Mouse (Mus musculus) limb, embryonic 13.5 days (tissue): ENCODE measurements around the gene Adamts17. TPM values are rescaled to one million over a fixed set of nuclear protein-coding genes. Genes with fewer than 3 reads are reported as not detected.
A peak's percentile ranks its signal among the peaks of the same experiment; 100 is the strongest.

Experiments
- ATAC-seq: fragments of 200-750 bp; cut with Nextera tagmentation; 2 replicates; pipeline ENCODE4 v1.8.0; 2017; ENCODE audit warnings: low read depth, moderate number of reproducible peaks, moderate TSS enrichment; ENCODE audit not compliant: low FRiP score
- H3K27ac ChIP-seq: fragments of 300-500 bp; sonication (generic); 2 replicates; pipeline ENCODE4 v1.5.1; 2015; ENCODE audit warnings: inconsistent platforms, mild to moderate bottlenecking, moderate library complexity
- H3K27me3 ChIP-seq: fragments of 300-500 bp; sonication (generic); 2 replicates; pipeline ENCODE4 v1.6.1; 2015; ENCODE audit warnings: mild to moderate bottlenecking, inconsistent platforms
- H3K36me3 ChIP-seq: fragments of 300-500 bp; sonication (generic); 2 replicates; pipeline ENCODE4 v1.6.1; 2015; ENCODE audit warnings: inconsistent platforms, mild to moderate bottlenecking, moderate library complexity
- H3K4me1 ChIP-seq: fragments of 300-500 bp; sonication (generic); 2 replicates; pipeline ENCODE4 v1.6.1; 2015; ENCODE audit warnings: inconsistent platforms
- H3K4me2 ChIP-seq: fragments of 300-500 bp; sonication (generic); replicated peaks from 2 replicates; pipeline ENCODE4 v1.6.1; 2015; ENCODE audit warnings: inconsistent platforms, mild to moderate bottlenecking, moderate library complexity
- H3K4me3 ChIP-seq: fragments of 300-500 bp; sonication (generic); 2 replicates; pipeline ENCODE4 v1.5.1; 2015; ENCODE audit warnings: moderate library complexity, mild to moderate bottlenecking, inconsistent platforms
- H3K9ac ChIP-seq: fragments of 300-500 bp; sonication (generic); 2 replicates; pipeline ENCODE4 v1.6.1; 2015; ENCODE audit warnings: mild to moderate bottlenecking, inconsistent platforms
- H3K9me3 ChIP-seq: fragments of 300-500 bp; sonication (generic); 2 replicates; pipeline ENCODE4 v1.6.1; 2016; ENCODE audit warnings: inconsistent platforms
- WGBS: fragments of 180-500 bp; shearing (Covaris S2); methylation state at CpG from one replicate; pipeline ENCODE4 v1.1.7; 2015; 5-methylcytosine and 5-hydroxymethylcytosine counted together
- polyA plus RNA-seq: library from polyadenylated mRNA; unstranded; fragments of >200 nt; fragmentation: Nextera tagmentation; extraction: Ambion mirVana; gene quantifications from 2 replicates; pipeline ENCODE4 v1.2.1, GENCODE M21; 2015

Gene Adamts17
- polyA plus RNA-seq, 1 experiment from 2014 or later = 15.3 TPM

DNA sequence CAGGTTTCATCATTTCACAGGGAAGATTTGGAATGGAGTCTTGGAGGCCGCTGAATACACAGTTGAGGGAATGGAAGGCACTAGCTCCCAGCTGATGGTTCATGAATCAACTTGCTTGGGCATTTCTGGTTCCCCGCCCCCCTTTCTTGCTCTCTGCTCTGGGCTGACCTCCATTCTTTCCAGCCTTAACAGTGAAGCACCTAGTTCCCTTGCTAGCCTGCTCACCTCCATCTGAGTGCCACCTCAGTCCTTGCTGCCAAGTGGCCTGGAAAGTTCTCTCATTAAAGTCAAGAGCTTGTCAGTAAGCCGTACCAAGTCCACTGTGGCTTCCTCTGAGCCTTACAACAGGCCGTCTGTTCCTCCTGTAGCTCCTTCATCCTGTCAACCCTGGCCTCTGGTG lies 52.6 kb downstream of the Adamts17 start:
- Histone ChIP-seq H3K4me1 (peaks cover 3% of the 10 kb centered on the region; the same call in 1 of the 2 replicates), H3K36me3 (peaks cover 31% of the 10 kb centered on the region; the same call in 1 of the 2 replicates), H3K27ac (no peak overlapping the region; the same call in 1 of the 2 replicates), H3K4me3 (no peak overlapping the region), H3K9me3 (no peaks in the 10 kb centered on the region), H3K4me2 (no peak overlapping the region), H3K9ac (no peak overlapping the region), H3K27me3 (no peaks in the 10 kb centered on the region)
- WGBS = 84% methylated on average over 4 of the region's 4 CpGs
- ATAC-seq = no peak

DNA sequence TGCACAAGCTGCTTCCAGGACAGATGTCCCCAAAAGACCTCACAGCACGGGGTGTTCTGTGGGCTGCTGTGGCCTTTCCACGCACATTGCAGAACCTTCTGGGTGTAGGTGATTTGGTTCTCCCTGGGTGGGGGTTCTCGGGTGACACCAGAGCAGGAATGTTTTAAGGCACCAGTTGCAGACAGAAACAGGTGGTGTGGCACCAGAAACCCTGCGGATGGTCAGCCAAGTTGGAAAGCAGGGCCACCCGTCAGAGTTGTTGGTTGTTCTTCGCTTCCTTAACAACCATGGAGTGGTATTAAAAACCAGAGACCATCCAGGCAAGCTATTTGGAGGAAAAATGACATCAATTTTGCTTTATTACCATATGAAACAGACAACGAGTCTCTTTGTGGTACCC lies 62.8 kb downstream of the Adamts17 start:
- H3K36me3 ChIP-seq = peaks cover 7% of the 10 kb centered on the region; the same call in 1 of the 2 replicates
- no peaks in the 10 kb centered on the region for H3K9me3 ChIP-seq
- no peak overlapping the region for H3K9ac ChIP-seq
- H3K27me3 ChIP-seq = no peaks in the 10 kb centered on the region
- H3K27ac ChIP-seq = peak overlapping the region; percentile 33; the same call in 1 of the 2 replicates
- H3K4me2 ChIP-seq = no peak overlapping the region
- no peak overlapping the region for H3K4me3 ChIP-seq
- ATAC-seq = no peak
- 70% methylated on average over 7 of the region's 7 CpGs for WGBS
- H3K4me1 ChIP-seq = peaks cover 15% of the 10 kb centered on the region

DNA sequence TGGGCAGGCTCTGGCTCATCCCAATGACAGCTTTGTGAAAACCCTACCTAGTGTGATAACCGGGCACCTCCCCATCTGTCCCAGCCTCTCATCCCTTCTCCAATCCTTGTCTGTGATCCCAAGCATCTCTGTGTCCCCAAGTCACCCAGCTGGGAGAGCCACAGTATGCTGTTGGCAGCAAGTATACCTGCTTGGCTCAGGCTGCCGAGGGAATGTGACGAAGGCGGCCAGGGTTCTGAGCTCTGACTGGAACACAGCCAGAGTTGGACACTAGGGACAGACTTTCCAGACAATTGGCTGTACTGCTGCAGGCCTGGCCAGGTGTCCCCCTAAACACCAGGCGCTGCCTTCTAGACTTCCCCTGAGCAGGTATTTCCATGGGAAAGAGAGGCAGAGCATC lies 63.5 kb downstream of the Adamts17 start:
- Histone ChIP-seq H3K36me3 (peaks cover 6% of the 10 kb centered on the region; the same call in 1 of the 2 replicates), H3K9ac (no peak overlapping the region), H3K4me2 (no peak overlapping the region), H3K9me3 (no peaks in the 10 kb centered on the region), H3K4me1 (peaks cover 15% of the 10 kb centered on the region), H3K27me3 (no peaks in the 10 kb centered on the region), H3K4me3 (no peak overlapping the region), H3K27ac (no peak overlapping the region)
- WGBS = 76% methylated on average over 5 of the region's 5 CpGs
- ATAC-seq = no peak

DNA sequence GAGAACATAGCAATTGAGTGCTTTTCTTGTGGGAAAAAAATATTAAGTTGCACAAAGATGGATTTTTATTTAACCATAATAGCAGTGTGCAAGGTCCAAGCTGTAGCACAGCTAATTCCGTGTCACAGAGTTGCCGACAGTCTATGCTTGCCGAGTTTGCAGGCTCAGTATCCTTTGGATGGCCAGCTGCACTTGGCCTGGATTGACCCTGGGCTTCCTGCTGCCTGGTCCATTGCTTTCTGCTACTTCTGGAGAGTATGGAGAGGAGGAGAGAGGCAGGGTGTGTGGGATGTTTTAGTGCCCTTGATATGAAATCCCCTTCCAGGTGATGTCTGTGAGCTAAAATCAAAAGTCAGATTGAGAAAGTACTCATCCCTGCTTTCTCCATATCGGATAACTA lies 66.4 kb downstream of the Adamts17 start:
- Histone ChIP-seq H3K4me1 (peaks cover 15% of the 10 kb centered on the region), H3K27ac (no peak overlapping the region), H3K9me3 (no peaks in the 10 kb centered on the region), H3K36me3 (peaks cover 25% of the 10 kb centered on the region), H3K27me3 (no peaks in the 10 kb centered on the region), H3K9ac (no peak overlapping the region), H3K4me2 (no peak overlapping the region), H3K4me3 (no peak overlapping the region)
- ATAC-seq = no peak
- 87% methylated on average over 4 of the region's 4 CpGs for WGBS

DNA sequence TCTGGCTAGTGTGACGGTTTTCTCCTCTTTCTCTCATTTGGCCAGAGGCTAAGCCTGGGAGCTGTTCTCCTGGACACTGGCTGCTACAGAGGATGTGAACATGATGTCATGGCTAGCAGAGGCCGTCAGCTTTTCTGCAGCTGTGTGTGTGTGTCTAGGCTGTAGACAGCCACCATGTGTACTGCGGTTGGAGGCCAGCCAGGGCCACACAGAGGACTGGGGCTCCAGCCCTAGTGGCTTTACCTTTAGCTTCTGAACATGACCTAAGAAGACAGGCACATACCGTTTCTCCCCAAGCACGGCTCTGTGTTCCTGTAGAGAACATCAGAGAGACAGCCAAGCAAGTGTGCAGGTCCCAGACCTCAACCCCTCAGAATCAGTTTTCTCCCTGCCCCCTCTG lies 73.3 kb downstream of the Adamts17 start:
- Histone ChIP-seq H3K4me3 (no peak overlapping the region), H3K9ac (no peak overlapping the region), H3K4me1 (peaks cover 13% of the 10 kb centered on the region), H3K4me2 (no peak overlapping the region), H3K27ac (peak overlapping the region; percentile 63; the same call in 1 of the 2 replicates), H3K36me3 (peaks cover 42% of the 10 kb centered on the region), H3K9me3 (no peaks in the 10 kb centered on the region), H3K27me3 (no peaks in the 10 kb centered on the region)
- ATAC-seq = peak; percentile 88
- 36% methylated on average over 5 of the region's 5 CpGs for WGBS

DNA sequence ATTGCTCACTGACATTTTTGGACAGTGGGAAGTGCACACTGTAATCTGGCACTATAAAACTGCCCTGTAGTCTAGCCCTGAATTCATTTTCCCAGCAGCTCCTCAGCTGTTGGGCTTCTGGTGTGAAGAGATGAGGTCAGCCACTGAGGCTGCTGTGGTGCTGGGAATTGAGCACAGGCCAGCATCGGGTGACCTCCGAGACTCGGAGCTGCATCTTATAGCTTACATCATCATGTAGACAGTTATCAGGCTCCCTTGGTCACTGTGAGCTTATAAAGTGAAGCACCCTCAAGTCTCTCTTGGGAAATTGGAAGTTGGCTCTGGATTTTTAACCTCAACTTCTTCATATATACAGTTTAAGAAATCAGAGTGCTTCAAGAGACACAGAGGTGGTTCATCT lies 84.1 kb downstream of the Adamts17 start:
- Histone ChIP-seq H3K4me1 (no peaks in the 10 kb centered on the region), H3K9me3 (no peaks in the 10 kb centered on the region), H3K4me2 (no peak overlapping the region), H3K4me3 (no peak overlapping the region), H3K36me3 (peaks cover 33% of the 10 kb centered on the region), H3K27me3 (no peaks in the 10 kb centered on the region), H3K27ac (no peak overlapping the region), H3K9ac (no peak overlapping the region)
- WGBS = 92% methylated on average over 3 of the region's 3 CpGs
- no peak for ATAC-seq

DNA sequence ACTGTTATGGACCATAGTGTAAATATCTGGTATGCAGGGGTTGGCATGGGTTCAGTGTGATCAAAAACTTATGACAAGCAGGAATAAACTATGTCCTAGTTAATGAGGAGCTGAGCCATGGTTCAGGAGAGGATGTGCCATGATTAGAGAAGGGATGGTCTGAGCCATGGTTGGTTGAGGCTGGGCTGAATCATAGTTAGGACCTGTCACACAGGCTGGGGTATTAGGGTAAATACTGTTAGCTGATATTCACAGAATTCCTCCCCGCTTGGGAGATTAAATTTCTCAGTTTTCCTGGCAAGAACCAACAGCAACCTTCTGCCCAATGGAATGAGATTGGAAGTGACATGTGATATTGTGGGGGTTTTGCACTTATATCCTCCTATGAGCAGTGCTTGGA lies 84.6 kb downstream of the Adamts17 start:
- Histone ChIP-seq H3K36me3 (peaks cover 33% of the 10 kb centered on the region), H3K4me3 (no peak overlapping the region), H3K4me2 (no peak overlapping the region), H3K9ac (no peak overlapping the region), H3K27me3 (no peaks in the 10 kb centered on the region), H3K9me3 (no peaks in the 10 kb centered on the region), H3K27ac (no peak overlapping the region), H3K4me1 (0 out of 2 replicates have a peak, but pooled peaks cover 3% of the 10 kb centered on the region)
- ATAC-seq = no peak
- 88% methylated on average over 1 of the region's 1 CpGs for whole genome bisulfite sequencing

DNA sequence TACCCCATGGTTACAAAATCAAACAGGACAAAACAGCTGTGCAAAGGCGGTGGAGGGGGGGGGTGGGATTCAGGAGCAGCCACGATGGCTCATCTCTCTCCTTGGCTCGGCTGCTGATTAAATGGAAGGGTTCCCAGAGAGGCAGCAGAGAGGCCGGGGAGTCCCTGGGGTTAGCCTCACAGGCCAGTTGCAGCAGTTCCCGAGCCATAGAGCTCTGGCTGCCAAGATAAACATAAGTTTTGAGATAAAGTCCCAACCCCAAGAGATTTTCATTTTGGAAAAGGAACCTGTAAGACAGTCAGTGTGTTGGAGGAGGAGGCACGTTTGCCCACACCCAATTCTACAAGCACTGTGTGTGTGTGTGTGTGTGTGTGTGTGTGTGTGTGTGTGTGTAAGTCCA lies 89.7 kb downstream of the Adamts17 start:
- ATAC-seq = 0 out of 2 replicates have a peak, but pooled peaks have one; percentile 10
- Histone ChIP-seq H3K27ac (no peak overlapping the region), H3K4me2 (no peak overlapping the region), H3K9me3 (no peaks in the 10 kb centered on the region), H3K9ac (no peak overlapping the region), H3K36me3 (peaks cover 7% of the 10 kb centered on the region; the same call in 1 of the 2 replicates), H3K4me3 (no peak overlapping the region), H3K27me3 (no peaks in the 10 kb centered on the region), H3K4me1 (peaks cover 21% of the 10 kb centered on the region)
- 51% methylated on average over 6 of the region's 6 CpGs for WGBS

DNA sequence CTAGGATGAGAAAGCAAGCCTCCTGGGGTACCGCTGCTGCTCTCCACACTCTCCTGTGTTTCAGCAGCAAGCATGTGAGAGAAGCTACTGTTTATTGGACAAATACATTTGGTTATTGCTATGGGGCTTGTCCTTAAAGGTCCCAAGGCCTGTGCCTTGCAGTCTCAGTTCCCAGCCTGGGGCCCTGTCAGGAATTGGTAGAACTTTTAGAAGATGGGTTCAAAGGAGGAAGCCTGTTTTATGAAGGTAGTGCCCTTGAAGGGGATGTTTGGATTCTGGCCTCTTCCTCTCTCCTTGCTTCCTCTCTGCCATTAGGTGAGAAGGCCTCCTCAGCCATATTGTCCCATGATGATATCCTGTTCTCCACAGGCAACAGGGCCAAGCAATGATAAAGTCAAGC lies 91.8 kb downstream of the Adamts17 start:
- no peak for ATAC-seq
- H3K9me3 ChIP-seq = no peaks in the 10 kb centered on the region
- H3K27ac ChIP-seq = no peak overlapping the region
- no peak overlapping the region for H3K9ac ChIP-seq
- H3K4me3 ChIP-seq = no peak overlapping the region
- H3K36me3 ChIP-seq = no peaks in the 10 kb centered on the region
- no peaks in the 10 kb centered on the region for H3K27me3 ChIP-seq
- H3K4me1 ChIP-seq = peaks cover 41% of the 10 kb centered on the region
- no peak overlapping the region for H3K4me2 ChIP-seq
- 97% methylated on average over 1 of the region's 1 CpGs for WGBS

DNA sequence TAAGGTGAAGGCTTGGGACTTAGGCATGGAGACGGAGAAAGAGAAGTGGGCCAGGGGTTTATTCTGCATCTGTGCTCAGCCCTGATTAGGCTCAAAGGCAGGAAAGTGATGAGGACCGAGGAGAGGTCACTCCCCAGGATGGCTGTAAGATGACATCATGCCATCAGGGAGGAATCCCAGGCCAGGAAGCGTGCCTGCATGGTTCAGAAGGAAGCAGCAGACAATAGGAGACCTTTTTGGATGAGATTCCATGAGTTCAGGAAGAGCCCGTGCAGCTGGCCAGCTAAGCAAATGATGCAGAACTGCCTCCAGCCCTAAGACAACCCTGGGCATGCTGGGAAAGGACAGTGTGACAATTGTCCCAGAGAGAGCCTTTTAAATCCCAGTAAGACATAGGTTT lies 93.7 kb downstream of the Adamts17 start:
- Histone ChIP-seq H3K4me2 (no peak overlapping the region), H3K4me3 (no peak overlapping the region), H3K27ac (no peak overlapping the region), H3K36me3 (no peaks in the 10 kb centered on the region), H3K27me3 (no peaks in the 10 kb centered on the region), H3K9me3 (no peaks in the 10 kb centered on the region), H3K9ac (no peak overlapping the region), H3K4me1 (peaks cover 50% of the 10 kb centered on the region)
- WGBS = 65% methylated on average over 4 of the region's 4 CpGs
- ATAC-seq = 0 out of 2 replicates have a peak, but pooled peaks have one; percentile 1

DNA sequence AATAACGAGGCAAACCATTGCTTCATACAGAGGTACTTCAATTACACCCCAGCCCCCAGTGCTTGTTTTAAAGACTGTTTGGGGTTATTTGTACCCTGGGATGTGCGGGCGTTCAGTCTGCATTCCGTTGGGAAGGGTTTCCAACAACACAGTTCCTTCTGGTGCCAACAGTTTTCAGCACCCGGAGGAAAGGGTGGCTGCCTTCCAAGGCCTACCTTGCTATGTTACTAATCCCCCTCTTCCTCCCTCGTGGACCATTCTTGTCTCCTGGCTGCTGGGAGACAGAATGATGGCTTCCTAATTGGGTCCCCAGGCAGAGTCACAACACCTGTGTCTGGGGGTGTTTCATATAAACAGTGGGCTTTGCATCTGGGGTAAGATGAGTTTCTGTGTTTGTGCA lies 94.5 kb downstream of the Adamts17 start:
- WGBS = 34% methylated on average over 6 of the region's 6 CpGs
- Histone ChIP-seq H3K27ac (no peak overlapping the region; the same call in 1 of the 2 replicates), H3K36me3 (no peaks in the 10 kb centered on the region), H3K4me2 (no peak overlapping the region), H3K27me3 (no peaks in the 10 kb centered on the region), H3K4me1 (peaks cover 53% of the 10 kb centered on the region), H3K4me3 (no peak overlapping the region), H3K9ac (no peak overlapping the region), H3K9me3 (no peaks in the 10 kb centered on the region)
- peak; percentile 46; the same call in 1 of the 2 replicates for ATAC-seq

DNA sequence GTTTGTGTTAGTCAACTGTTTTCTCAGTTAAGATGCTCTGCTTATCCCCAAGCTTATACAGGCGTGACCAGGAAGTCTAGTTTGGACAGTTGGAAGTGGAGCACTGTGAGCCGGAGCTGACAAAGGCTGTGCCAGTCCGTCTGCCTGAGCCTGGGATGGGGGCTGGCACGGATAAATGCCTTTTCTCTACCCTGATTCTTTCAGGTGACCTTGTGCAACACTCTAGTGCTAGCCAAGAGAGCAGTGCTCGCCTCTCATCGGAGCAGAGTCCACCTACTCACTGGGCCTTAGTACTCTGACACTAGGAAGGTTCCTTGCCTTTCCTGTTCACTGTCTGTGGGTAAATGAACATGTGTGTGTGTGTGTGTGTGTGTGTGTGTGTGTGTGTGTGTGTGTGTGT lies 95.5 kb downstream of the Adamts17 start:
- Histone ChIP-seq H3K4me1 (peaks cover 51% of the 10 kb centered on the region), H3K9ac (no peak overlapping the region), H3K9me3 (no peaks in the 10 kb centered on the region), H3K36me3 (no peaks in the 10 kb centered on the region), H3K4me2 (no peak overlapping the region), H3K4me3 (no peak overlapping the region), H3K27me3 (no peaks in the 10 kb centered on the region), H3K27ac (no peak overlapping the region; the same call in 1 of the 2 replicates)
- 92% methylated on average over 6 of the region's 6 CpGs for WGBS
- ATAC-seq = no peak

DNA sequence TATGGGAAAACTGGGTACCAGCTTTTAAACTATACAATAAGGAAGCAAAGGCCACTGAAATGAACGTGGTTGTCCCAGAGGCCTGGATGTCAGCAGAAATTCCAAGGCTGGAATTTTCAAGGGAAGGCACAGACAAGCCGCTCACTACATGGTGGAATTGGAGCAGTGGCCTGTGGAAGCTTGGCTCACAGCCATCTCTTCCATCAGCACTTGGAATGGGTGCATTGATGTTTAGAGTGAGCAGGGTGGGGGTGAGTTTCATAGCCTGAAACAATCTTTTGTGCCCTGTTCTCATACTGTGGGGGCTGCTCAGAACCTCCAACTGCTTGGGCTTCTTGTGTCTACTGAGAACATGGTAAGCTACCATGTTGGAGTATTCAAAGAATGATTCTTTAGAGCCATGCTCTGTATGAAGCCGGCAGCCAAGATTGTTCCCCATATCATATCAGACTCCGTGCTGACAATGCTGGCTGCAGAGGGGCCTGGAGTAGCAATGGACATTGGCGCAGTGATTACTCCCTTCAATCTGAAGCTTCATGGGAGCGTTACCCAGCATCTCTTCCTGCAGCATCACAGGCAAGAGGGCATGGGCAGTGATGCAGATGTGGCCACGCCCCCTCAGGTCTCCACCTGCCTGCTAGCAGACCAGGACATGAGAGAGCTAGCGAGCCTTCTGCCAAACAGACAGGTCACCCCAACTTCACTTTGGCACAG lies 96.7 kb downstream of the Adamts17 start:
- WGBS = 71% methylated on average over 8 of the region's 8 CpGs
- H3K9ac ChIP-seq = no peak overlapping the region
- no peak for ATAC-seq
- peaks cover 51% of the 10 kb centered on the region for H3K4me1 ChIP-seq
- no peak overlapping the region for H3K4me2 ChIP-seq
- no peaks in the 10 kb centered on the region for H3K27me3 ChIP-seq
- no peaks in the 10 kb centered on the region for H3K9me3 ChIP-seq
- no peak overlapping the region for H3K4me3 ChIP-seq
- H3K36me3 ChIP-seq = no peaks in the 10 kb centered on the region
- H3K27ac ChIP-seq = peak overlapping the region; percentile 15; the same call in 1 of the 2 replicates
